Mouse (Mus musculus): ENCODE results near the gene Rmi2. TPM values are rescaled to one million over a fixed set of nuclear protein-coding genes. Genes with fewer than 3 reads are reported as not detected.

Gene Rmi2
- polyA plus RNA-seq, 1 experiment from 2014 or later: 2.9 TPM

- 86% methylated on average over 4 of the region's 4 CpGs for WGBS
- H3K36me3 ChIP-seq (replicated peaks; ENCODE audit: control insufficient read depth, insufficient read depth, low read depth, low read length): no peaks in the 10 kb centered on the region
- no peaks in the 10 kb centered on the region for H3K27me3 ChIP-seq (ENCODE audit: control insufficient read depth, insufficient read depth, low read length)
- no peak overlapping the region for H3K9ac ChIP-seq (replicated peaks; ENCODE audit: low read length)
- H3K4me2 ChIP-seq (ENCODE audit: low read depth, low read length): no peak overlapping the region
- H3K27ac ChIP-seq (replicated peaks; ENCODE audit: low read depth, low read length): no peak overlapping the region
- no peak for ATAC-seq (replicated peaks; ENCODE audit: insufficient number of reproducible peaks, low FRiP score, low TSS enrichment, low read depth)
- H3K4me1 ChIP-seq (ENCODE audit: control insufficient read depth, insufficient read depth, low read length): no peaks in the 10 kb centered on the region; the same call in 1 of the 2 replicates
- H3K9me3 ChIP-seq (replicated peaks; ENCODE audit: control insufficient read depth, low read length): no peaks in the 10 kb centered on the region
- no peak overlapping the region for H3K4me3 ChIP-seq (ENCODE audit: low read depth, low read length)
- DNase-seq (ENCODE audit: low spot score): no peak
Measured at GRCm38 (mm10) chr16:10818579-10819135, 16.2 kb upstream of the Rmi2 start.

GRCm38 (mm10) chr16:10819966-10820365, 14.9 kb upstream of the Rmi2 start:
- DNase-seq (ENCODE audit: low spot score) (no peak), ATAC-seq (replicated peaks; ENCODE audit: insufficient number of reproducible peaks, low FRiP score, low TSS enrichment, low read depth) (no peak)
- H3K4me2 ChIP-seq (ENCODE audit: low read depth, low read length): no peak overlapping the region
- WGBS: 66% methylated on average over 3 of the region's 3 CpGs
- no peaks in the 10 kb centered on the region; the same call in 1 of the 2 replicates for H3K4me1 ChIP-seq (ENCODE audit: control insufficient read depth, insufficient read depth, low read length)
- H3K9me3 ChIP-seq (replicated peaks; ENCODE audit: control insufficient read depth, low read length): no peaks in the 10 kb centered on the region
- H3K9ac ChIP-seq (replicated peaks; ENCODE audit: low read length): no peak overlapping the region
- no peaks in the 10 kb centered on the region for H3K36me3 ChIP-seq (replicated peaks; ENCODE audit: control insufficient read depth, insufficient read depth, low read depth, low read length)
- H3K4me3 ChIP-seq (ENCODE audit: low read depth, low read length): no peak overlapping the region
- H3K27ac ChIP-seq (replicated peaks; ENCODE audit: low read depth, low read length): no peak overlapping the region
- H3K27me3 ChIP-seq (ENCODE audit: control insufficient read depth, insufficient read depth, low read length): no peaks in the 10 kb centered on the region

GRCm38 (mm10) chr16:10821387-10821786, 13.5 kb upstream of the Rmi2 start:
- no peak for ATAC-seq (replicated peaks; ENCODE audit: insufficient number of reproducible peaks, low FRiP score, low TSS enrichment, low read depth)

GRCm38 (mm10) chr16:10824536-10824935, 10.3 kb upstream of the Rmi2 start:
- no peak overlapping the region for H3K4me2 ChIP-seq (ENCODE audit: low read depth, low read length)

More at GRCm38 (mm10) chr16:10821387-10821786, 13.5 kb upstream of the Rmi2 start:
- Histone ChIP-seq H3K27me3 (ENCODE audit: control insufficient read depth, insufficient read depth, low read length) (no peaks in the 10 kb centered on the region), H3K9me3 (replicated peaks; ENCODE audit: control insufficient read depth, low read length) (no peaks in the 10 kb centered on the region), H3K4me2 (ENCODE audit: low read depth, low read length) (no peak overlapping the region), H3K4me1 (ENCODE audit: control insufficient read depth, insufficient read depth, low read length) (no peaks in the 10 kb centered on the region; the same call in 1 of the 2 replicates), H3K4me3 (ENCODE audit: low read depth, low read length) (no peak overlapping the region), H3K36me3 (replicated peaks; ENCODE audit: control insufficient read depth, insufficient read depth, low read depth, low read length) (no peaks in the 10 kb centered on the region), H3K27ac (replicated peaks; ENCODE audit: low read depth, low read length) (no peak overlapping the region), H3K9ac (replicated peaks; ENCODE audit: low read length) (no peak overlapping the region)
- DNase-seq (ENCODE audit: low spot score): no peak
- WGBS: 70% methylated on average over 4 of the region's 4 CpGs

GRCm38 (mm10) chr16:10825840-10826239, 9.0 kb upstream of the Rmi2 start:
- Histone ChIP-seq H3K4me1 (ENCODE audit: control insufficient read depth, insufficient read depth, low read length) (no peaks in the 10 kb centered on the region; the same call in 1 of the 2 replicates), H3K4me3 (ENCODE audit: low read depth, low read length) (no peak overlapping the region), H3K9ac (replicated peaks; ENCODE audit: low read length) (no peak overlapping the region), H3K27ac (replicated peaks; ENCODE audit: low read depth, low read length) (no peak overlapping the region), H3K4me2 (ENCODE audit: low read depth, low read length) (no peak overlapping the region), H3K27me3 (ENCODE audit: control insufficient read depth, insufficient read depth, low read length) (no peaks in the 10 kb centered on the region), H3K9me3 (replicated peaks; ENCODE audit: control insufficient read depth, low read length) (no peaks in the 10 kb centered on the region), H3K36me3 (replicated peaks; ENCODE audit: control insufficient read depth, insufficient read depth, low read depth, low read length) (no peaks in the 10 kb centered on the region)
- ATAC-seq (replicated peaks; ENCODE audit: insufficient number of reproducible peaks, low FRiP score, low TSS enrichment, low read depth) (no peak), DNase-seq (ENCODE audit: low spot score) (no peak)
- 79% methylated on average over 4 of the region's 4 CpGs for WGBS

More at GRCm38 (mm10) chr16:10824536-10824935, 10.3 kb upstream of the Rmi2 start:
- no peak for ATAC-seq (replicated peaks; ENCODE audit: insufficient number of reproducible peaks, low FRiP score, low TSS enrichment, low read depth)
- Histone ChIP-seq H3K27me3 (ENCODE audit: control insufficient read depth, insufficient read depth, low read length) (no peaks in the 10 kb centered on the region), H3K4me1 (ENCODE audit: control insufficient read depth, insufficient read depth, low read length) (no peaks in the 10 kb centered on the region; the same call in 1 of the 2 replicates), H3K9me3 (replicated peaks; ENCODE audit: control insufficient read depth, low read length) (no peaks in the 10 kb centered on the region), H3K9ac (replicated peaks; ENCODE audit: low read length) (no peak overlapping the region), H3K27ac (replicated peaks; ENCODE audit: low read depth, low read length) (no peak overlapping the region), H3K36me3 (replicated peaks; ENCODE audit: control insufficient read depth, insufficient read depth, low read depth, low read length) (no peaks in the 10 kb centered on the region), H3K4me3 (ENCODE audit: low read depth, low read length) (no peak overlapping the region)
- no peak for DNase-seq (ENCODE audit: low spot score)
- 71% methylated on average over 1 of the region's 1 CpGs for WGBS

- Histone ChIP-seq H3K9ac (replicated peaks; ENCODE audit: low read length) (no peak overlapping the region), H3K4me1 (ENCODE audit: control insufficient read depth, insufficient read depth, low read length) (no peaks in the 10 kb centered on the region), H3K9me3 (replicated peaks; ENCODE audit: control insufficient read depth, low read length) (no peaks in the 10 kb centered on the region), H3K27ac (replicated peaks; ENCODE audit: low read depth, low read length) (no peak overlapping the region), H3K27me3 (ENCODE audit: control insufficient read depth, insufficient read depth, low read length) (no peaks in the 10 kb centered on the region), H3K4me3 (ENCODE audit: low read depth, low read length) (no peak overlapping the region), H3K36me3 (replicated peaks; ENCODE audit: control insufficient read depth, insufficient read depth, low read depth, low read length) (no peaks in the 10 kb centered on the region), H3K4me2 (ENCODE audit: low read depth, low read length) (no peak overlapping the region)
- no peak for DNase-seq (ENCODE audit: low spot score)
- ATAC-seq (replicated peaks; ENCODE audit: insufficient number of reproducible peaks, low FRiP score, low TSS enrichment, low read depth): no peak
- 88% methylated on average over 9 of the region's 9 CpGs for WGBS
Measured at GRCm38 (mm10) chr16:10827269-10827668, 7.6 kb upstream of the Rmi2 start.

GRCm38 (mm10) chr16:10827766-10828460, 6.9 kb upstream of the Rmi2 start:
- Histone ChIP-seq H3K9ac (replicated peaks; ENCODE audit: low read length) (no peak overlapping the region), H3K36me3 (replicated peaks; ENCODE audit: control insufficient read depth, insufficient read depth, low read depth, low read length) (no peaks in the 10 kb centered on the region), H3K27me3 (ENCODE audit: control insufficient read depth, insufficient read depth, low read length) (no peaks in the 10 kb centered on the region), H3K4me2 (ENCODE audit: low read depth, low read length) (no peak overlapping the region), H3K4me1 (ENCODE audit: control insufficient read depth, insufficient read depth, low read length) (no peaks in the 10 kb centered on the region), H3K9me3 (replicated peaks; ENCODE audit: control insufficient read depth, low read length) (no peaks in the 10 kb centered on the region), H3K4me3 (ENCODE audit: low read depth, low read length) (no peak overlapping the region), H3K27ac (replicated peaks; ENCODE audit: low read depth, low read length) (no peak overlapping the region)
- no peak for ATAC-seq (replicated peaks; ENCODE audit: insufficient number of reproducible peaks, low FRiP score, low TSS enrichment, low read depth)
- WGBS: 77% methylated on average over 7 of the region's 7 CpGs
- DNase-seq (ENCODE audit: low spot score): no peak

GRCm38 (mm10) chr16:10828461-10828805, 6.4 kb upstream of the Rmi2 start:
- WGBS: 77% methylated on average over 4 of the region's 4 CpGs
- H3K9me3 ChIP-seq (replicated peaks; ENCODE audit: control insufficient read depth, low read length): no peaks in the 10 kb centered on the region
- no peaks in the 10 kb centered on the region for H3K27me3 ChIP-seq (ENCODE audit: control insufficient read depth, insufficient read depth, low read length)
- H3K4me2 ChIP-seq (ENCODE audit: low read depth, low read length): no peak overlapping the region
- no peak for ATAC-seq (replicated peaks; ENCODE audit: insufficient number of reproducible peaks, low FRiP score, low TSS enrichment, low read depth)
- H3K4me1 ChIP-seq (ENCODE audit: control insufficient read depth, insufficient read depth, low read length): no peaks in the 10 kb centered on the region
- H3K36me3 ChIP-seq (replicated peaks; ENCODE audit: control insufficient read depth, insufficient read depth, low read depth, low read length): no peaks in the 10 kb centered on the region
- DNase-seq (ENCODE audit: low spot score): no peak
- H3K4me3 ChIP-seq (ENCODE audit: low read depth, low read length): no peak overlapping the region
- H3K27ac ChIP-seq (replicated peaks; ENCODE audit: low read depth, low read length): no peak overlapping the region
- H3K9ac ChIP-seq (replicated peaks; ENCODE audit: low read length): no peak overlapping the region

Data from embryonic facial prominence, embryonic 11.5 days (tissue).